Mouse (Mus musculus): ENCODE measurements around the gene Rarb. TPM values are rescaled to one million over a fixed set of nuclear protein-coding genes. Genes with fewer than 3 reads are reported as not detected.
"Not testable (repeated sequence)": the region's sequence is repeated elsewhere in the genome, so short reads cannot be mapped to it uniquely, and the experiment has no call there.

The Rarb gene
- polyA plus RNA-seq, 1 experiment from 2014 or later, result 31.2 TPM

- no peaks in the 10 kb centered on the region for H3K27me3 ChIP-seq (ENCODE audit: insufficient read depth, low read length)
- no peaks in the 10 kb centered on the region for H3K9me3 ChIP-seq (ENCODE audit: low read length)
- 58% methylated on average over 2 of the region's 2 CpGs for WGBS
- H3K4me2 ChIP-seq (replicated peaks; ENCODE audit: low read depth, low read length), result no peak overlapping the region
- H3K4me1 ChIP-seq (ENCODE audit: insufficient read depth, low read length), result no peaks in the 10 kb centered on the region
- H3K36me3 ChIP-seq (ENCODE audit: insufficient read depth, low read length), result no peaks in the 10 kb centered on the region
- H3K9ac ChIP-seq (replicated peaks; ENCODE audit: low read length), result no peak overlapping the region
- H3K4me3 ChIP-seq (ENCODE audit: low read length), result no peak overlapping the region
- peak; percentile 57; the same call in 1 of the 2 replicates for ATAC-seq (ENCODE audit: low FRiP score, low TSS enrichment)
- no peak overlapping the region for H3K27ac ChIP-seq (ENCODE audit: low read length)
Observed at GRCm38 (mm10) chr14:16776723-16777381, 42.1 kb downstream of the Rarb start.

- Histone ChIP-seq H3K9me3 (ENCODE audit: low read length) (no peaks in the 10 kb centered on the region), H3K4me1 (ENCODE audit: insufficient read depth, low read length) (no peaks in the 10 kb centered on the region), H3K27ac (ENCODE audit: low read length) (no peak overlapping the region), H3K36me3 (ENCODE audit: insufficient read depth, low read length) (no peaks in the 10 kb centered on the region), H3K4me2 (replicated peaks; ENCODE audit: low read depth, low read length) (no peak overlapping the region), H3K4me3 (ENCODE audit: low read length) (no peak overlapping the region), H3K9ac (replicated peaks; ENCODE audit: low read length) (no peak overlapping the region), H3K27me3 (ENCODE audit: insufficient read depth, low read length) (no peaks in the 10 kb centered on the region)
- ATAC-seq (ENCODE audit: low FRiP score, low TSS enrichment), result no peak
- whole genome bisulfite sequencing, result 58% methylated on average over 3 of the region's 3 CpGs
Observed at GRCm38 (mm10) chr14:16772927-16773326, 46.0 kb downstream of the Rarb start.

GRCm38 (mm10) chr14:16765891-16766290, 53.1 kb downstream of the Rarb start:
- WGBS, result 53% methylated on average over 1 of the region's 1 CpGs
- no peaks in the 10 kb centered on the region for H3K4me1 ChIP-seq (ENCODE audit: insufficient read depth, low read length)
- H3K4me2 ChIP-seq (replicated peaks; ENCODE audit: low read depth, low read length), result no peak overlapping the region
- H3K36me3 ChIP-seq (ENCODE audit: insufficient read depth, low read length), result no peaks in the 10 kb centered on the region
- H3K27ac ChIP-seq (ENCODE audit: low read length), result peak overlapping the region; percentile 65; the same call in 1 of the 2 replicates
- H3K9me3 ChIP-seq (ENCODE audit: low read length), result no peaks in the 10 kb centered on the region
- H3K9ac ChIP-seq (replicated peaks; ENCODE audit: low read length), result no peak overlapping the region
- H3K27me3 ChIP-seq (ENCODE audit: insufficient read depth, low read length), result no peaks in the 10 kb centered on the region
- ATAC-seq (ENCODE audit: low FRiP score, low TSS enrichment), result peak; percentile 81
- no peak overlapping the region for H3K4me3 ChIP-seq (ENCODE audit: low read length)

- no peak overlapping the region for H3K4me3 ChIP-seq (ENCODE audit: low read length)
- H3K27me3 ChIP-seq (ENCODE audit: insufficient read depth, low read length), result no peaks in the 10 kb centered on the region
- ATAC-seq (ENCODE audit: low FRiP score, low TSS enrichment), result peak; percentile 65; the same call in 1 of the 2 replicates
- H3K4me1 ChIP-seq (ENCODE audit: insufficient read depth, low read length), result no peaks in the 10 kb centered on the region
- H3K9me3 ChIP-seq (ENCODE audit: low read length), result no peaks in the 10 kb centered on the region
- H3K4me2 ChIP-seq (replicated peaks; ENCODE audit: low read depth, low read length), result no peak overlapping the region
- no peak overlapping the region for H3K27ac ChIP-seq (ENCODE audit: low read length)
- no peaks in the 10 kb centered on the region for H3K36me3 ChIP-seq (ENCODE audit: insufficient read depth, low read length)
- no peak overlapping the region for H3K9ac ChIP-seq (replicated peaks; ENCODE audit: low read length)
Observed at GRCm38 (mm10) chr14:16762773-16763172, 56.2 kb downstream of the Rarb start.

- no peak overlapping the region for H3K27ac ChIP-seq (ENCODE audit: low read length)
- ATAC-seq (ENCODE audit: low FRiP score, low TSS enrichment), result no peak
- no peak overlapping the region for H3K9ac ChIP-seq (replicated peaks; ENCODE audit: low read length)
- 52% methylated on average over 6 of the region's 6 CpGs for WGBS
- no peak overlapping the region for H3K4me2 ChIP-seq (replicated peaks; ENCODE audit: low read depth, low read length)
- H3K27me3 ChIP-seq (ENCODE audit: insufficient read depth, low read length), result no peaks in the 10 kb centered on the region
- no peaks in the 10 kb centered on the region for H3K36me3 ChIP-seq (ENCODE audit: insufficient read depth, low read length)
- H3K4me1 ChIP-seq (ENCODE audit: insufficient read depth, low read length), result no peaks in the 10 kb centered on the region
- no peaks in the 10 kb centered on the region for H3K9me3 ChIP-seq (ENCODE audit: low read length)
- H3K4me3 ChIP-seq (ENCODE audit: low read length), result no peak overlapping the region
Observed at GRCm38 (mm10) chr14:16758773-16759434, 60.1 kb downstream of the Rarb start.

- H3K27ac ChIP-seq (ENCODE audit: low read length); H3K9ac ChIP-seq (replicated peaks; ENCODE audit: low read length); H3K27me3 ChIP-seq (ENCODE audit: insufficient read depth, low read length); H3K4me3 ChIP-seq (ENCODE audit: low read length); H3K36me3 ChIP-seq (ENCODE audit: insufficient read depth, low read length); H3K9me3 ChIP-seq (ENCODE audit: low read length); ATAC-seq (ENCODE audit: low FRiP score, low TSS enrichment); H3K4me2 ChIP-seq (replicated peaks; ENCODE audit: low read depth, low read length); H3K4me1 ChIP-seq (ENCODE audit: insufficient read depth, low read length): not testable (repeated sequence)
- 91% methylated on average over 1 of the region's 1 CpGs for WGBS
Observed at GRCm38 (mm10) chr14:16755601-16756000, 63.4 kb downstream of the Rarb start.

GRCm38 (mm10) chr14:16752648-16753047, 66.3 kb downstream of the Rarb start:
- Histone ChIP-seq H3K9ac (replicated peaks; ENCODE audit: low read length) (no peak overlapping the region), H3K4me3 (ENCODE audit: low read length) (no peak overlapping the region), H3K27ac (ENCODE audit: low read length) (no peak overlapping the region), H3K4me1 (ENCODE audit: insufficient read depth, low read length) (no peaks in the 10 kb centered on the region), H3K9me3 (ENCODE audit: low read length) (no peaks in the 10 kb centered on the region), H3K4me2 (replicated peaks; ENCODE audit: low read depth, low read length) (no peak overlapping the region), H3K36me3 (ENCODE audit: insufficient read depth, low read length) (no peaks in the 10 kb centered on the region), H3K27me3 (ENCODE audit: insufficient read depth, low read length) (no peaks in the 10 kb centered on the region)
- no peak for ATAC-seq (ENCODE audit: low FRiP score, low TSS enrichment)
- 72% methylated on average over 1 of the region's 1 CpGs for WGBS

- Histone ChIP-seq H3K27me3 (ENCODE audit: insufficient read depth, low read length) (no peaks in the 10 kb centered on the region), H3K9me3 (ENCODE audit: low read length) (no peaks in the 10 kb centered on the region), H3K4me3 (ENCODE audit: low read length) (no peak overlapping the region), H3K4me2 (replicated peaks; ENCODE audit: low read depth, low read length) (no peak overlapping the region), H3K27ac (ENCODE audit: low read length) (no peak overlapping the region), H3K36me3 (ENCODE audit: insufficient read depth, low read length) (no peaks in the 10 kb centered on the region), H3K4me1 (ENCODE audit: insufficient read depth, low read length) (no peaks in the 10 kb centered on the region), H3K9ac (replicated peaks; ENCODE audit: low read length) (no peak overlapping the region)
- 83% methylated on average over 2 of the region's 2 CpGs for WGBS
- ATAC-seq (ENCODE audit: low FRiP score, low TSS enrichment), result no peak
Observed at GRCm38 (mm10) chr14:16746982-16747578, 71.9 kb downstream of the Rarb start.

- WGBS, result 71% methylated on average over 13 of the region's 13 CpGs
- H3K27ac ChIP-seq (ENCODE audit: low read length), result no peak overlapping the region
Observed at GRCm38 (mm10) chr14:16740982-16741739, 77.8 kb downstream of the Rarb start.

More at GRCm38 (mm10) chr14:16740982-16741739, 77.8 kb downstream of the Rarb start:
- no peak for ATAC-seq (ENCODE audit: low FRiP score, low TSS enrichment)
- no peaks in the 10 kb centered on the region for H3K9me3 ChIP-seq (ENCODE audit: low read length)
- no peaks in the 10 kb centered on the region for H3K27me3 ChIP-seq (ENCODE audit: insufficient read depth, low read length)
- H3K4me2 ChIP-seq (replicated peaks; ENCODE audit: low read depth, low read length), result no peak overlapping the region
- H3K4me3 ChIP-seq (ENCODE audit: low read length), result no peak overlapping the region
- no peaks in the 10 kb centered on the region for H3K4me1 ChIP-seq (ENCODE audit: insufficient read depth, low read length)
- H3K36me3 ChIP-seq (ENCODE audit: insufficient read depth, low read length), result no peaks in the 10 kb centered on the region
- H3K9ac ChIP-seq (replicated peaks; ENCODE audit: low read length), result no peak overlapping the region
